Mouse (Mus musculus) left cerebral cortex, adult 8-10 months (tissue): ENCODE results near the gene Copg2. TPM values are rescaled to one million over a fixed set of nuclear protein-coding genes. Genes with fewer than 3 reads are reported as not detected.
"Not testable (repeated sequence)": the region's sequence is repeated elsewhere in the genome, so short reads cannot be mapped to it uniquely, and the experiment has no call there.

Experiments used
- DNase-seq, 2 experiments: peaks; one replicate each; pipeline ENCODE4 v3.0.0; 2022; ENCODE audit warnings: low spot score in 2 of 2
- total RNA-seq, 4 experiments: library from RNA; stranded (reverse); gene quantifications; 2 replicates each; pipeline ENCODE4 v1.2.4; 2022

Copg2 gene
- total RNA-seq, 4 experiments from 2014 or later, result 79.4 to 90.6 (median 88.0) TPM

DNA sequence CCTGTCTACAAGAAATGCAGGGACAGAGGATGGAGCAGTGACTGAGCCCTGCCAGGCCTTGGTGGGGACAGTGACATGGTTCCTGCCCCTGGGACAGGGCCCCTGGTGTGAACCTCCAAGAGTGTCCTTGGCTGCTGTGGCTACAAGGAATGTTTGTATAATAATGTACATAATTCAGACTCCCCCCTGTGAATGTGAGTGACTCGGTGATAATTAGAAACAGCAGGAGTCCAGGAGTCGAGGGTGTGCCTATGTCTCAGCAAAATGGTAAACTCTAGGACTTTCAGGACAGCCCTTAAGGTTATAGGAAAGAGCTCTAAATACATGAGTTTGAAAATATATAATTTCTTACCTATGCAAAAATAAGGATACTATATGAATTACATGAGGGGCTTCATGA lies 64.4 kb downstream of the Copg2 start:
- DNase-seq, result no peak

DNA sequence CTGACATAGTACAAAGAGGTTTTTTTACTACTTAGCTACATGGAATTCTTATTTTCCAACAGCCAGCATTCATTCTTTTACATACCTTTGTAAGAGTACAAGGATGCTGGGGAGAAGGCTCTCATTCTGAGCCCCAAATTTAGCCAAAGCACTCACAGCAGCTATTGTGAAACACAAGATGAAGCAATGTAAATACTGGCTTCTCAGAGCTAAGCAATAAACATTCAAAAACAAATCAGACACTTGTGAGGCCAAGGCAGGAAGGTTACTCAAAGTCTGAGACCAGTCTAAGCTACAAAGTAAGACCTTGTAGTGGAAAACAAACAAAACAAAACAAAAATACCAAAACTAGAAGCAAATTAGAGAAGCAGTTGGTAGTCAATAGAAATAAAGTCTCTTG lies 83.0 kb downstream of the Copg2 start:
- DNase-seq, result no peak

DNA sequence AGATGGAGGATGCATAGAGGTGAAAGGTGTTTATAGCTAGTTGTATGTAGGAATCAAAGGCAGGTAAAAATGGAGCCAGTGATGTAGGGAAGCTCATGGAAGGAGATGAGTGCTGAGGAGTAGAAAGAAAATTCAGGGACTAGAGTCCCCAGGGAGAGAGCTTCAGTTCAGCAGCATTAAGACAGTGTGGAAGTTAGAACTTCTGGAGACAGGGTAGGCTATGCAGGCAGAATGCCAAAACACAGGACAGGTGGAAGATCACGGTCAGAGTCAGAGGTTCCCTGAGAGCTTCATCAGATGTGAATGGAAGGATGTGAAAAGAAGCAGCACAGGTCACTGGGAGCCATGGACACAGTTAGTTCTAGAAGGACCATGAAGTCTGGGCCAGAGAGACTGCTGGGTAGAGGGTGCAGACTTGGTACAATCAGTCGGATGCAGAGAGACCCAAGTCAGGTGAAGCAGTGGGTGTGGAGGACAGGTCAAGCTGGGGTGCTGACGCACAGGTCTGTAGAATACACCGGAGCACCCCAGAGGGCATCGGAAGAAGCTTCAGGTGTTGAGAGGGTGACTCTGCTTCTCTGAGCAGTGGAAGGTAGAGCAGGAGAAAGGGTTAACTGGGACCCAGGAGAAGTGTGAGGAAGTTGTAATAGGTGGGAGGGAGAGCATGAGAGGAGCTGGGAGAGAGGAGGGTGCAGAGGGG lies 91.4 kb downstream of the Copg2 start:
- DNase-seq, result no peak

DNA sequence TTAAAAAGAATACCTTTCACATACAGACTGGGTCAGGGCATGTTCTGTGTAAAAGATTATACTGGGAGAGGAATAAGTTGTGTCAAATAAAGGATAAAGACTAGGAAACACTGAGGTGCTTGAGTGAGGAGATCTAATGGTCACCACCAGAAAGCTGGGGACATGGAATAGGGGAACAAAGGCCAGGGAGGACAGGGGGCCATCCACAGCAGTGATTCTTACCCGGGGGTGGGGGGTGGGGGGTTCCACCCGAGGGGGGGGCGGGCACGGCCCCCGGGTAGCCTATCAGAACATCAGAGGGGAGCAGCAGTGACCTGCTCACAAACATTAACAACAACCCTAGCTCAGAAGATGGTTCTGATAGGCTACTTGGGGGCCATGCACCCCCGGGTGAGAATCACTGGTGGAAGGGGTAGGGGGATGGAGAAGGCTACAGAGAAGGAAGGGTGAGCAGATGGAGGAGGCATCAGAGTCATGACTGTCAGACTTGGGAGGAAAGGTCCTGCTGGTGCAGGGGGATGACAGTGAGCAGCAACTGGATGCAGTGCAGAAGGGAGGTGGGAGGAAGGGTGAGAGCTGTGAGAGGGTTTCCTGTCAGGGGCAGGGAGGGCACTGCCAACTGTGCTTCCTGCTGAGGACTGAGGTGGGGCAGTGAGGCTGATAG lies 92.1 kb downstream of the Copg2 start:
- DNase-seq, result peak; percentile 31 to 43

DNA sequence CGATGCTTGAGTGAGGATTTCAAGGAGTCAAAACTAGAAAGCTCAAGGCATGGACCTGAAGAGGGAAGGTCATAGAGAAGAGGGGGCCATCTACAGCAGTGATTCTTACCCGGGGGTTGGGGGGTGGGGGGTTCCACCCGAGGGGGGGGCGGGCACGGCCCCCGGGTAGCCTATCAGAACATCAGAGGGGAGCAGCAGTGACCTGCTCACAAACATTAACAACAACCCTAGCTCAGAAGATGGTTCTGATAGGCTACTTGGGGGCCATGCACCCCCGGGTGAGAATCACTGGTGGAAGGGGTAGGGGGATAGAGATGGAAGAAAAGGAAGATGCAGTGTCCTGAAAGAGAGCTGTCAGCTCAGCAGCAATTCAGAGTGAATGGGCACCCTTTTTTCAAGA lies 93.7 kb downstream of the Copg2 start:
- not testable (repeated sequence) for DNase-seq

DNA sequence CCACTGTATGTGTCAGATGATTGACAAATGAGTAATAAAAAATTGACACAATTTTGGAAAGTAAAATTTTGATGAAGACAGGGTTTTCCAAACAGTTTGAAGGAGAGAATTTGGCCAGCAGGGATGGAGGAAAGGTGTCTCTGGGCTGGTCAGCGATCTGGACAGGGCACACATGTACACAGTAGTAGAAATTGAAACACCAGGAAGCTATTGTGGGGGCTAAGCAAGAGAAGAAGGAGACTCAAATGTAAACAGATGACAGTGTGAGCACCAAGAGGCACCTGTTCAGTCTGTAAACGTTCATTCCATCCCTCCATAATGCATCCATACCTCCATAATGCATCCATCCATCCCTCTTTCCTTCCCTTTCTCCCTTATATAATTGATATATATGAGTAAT lies 145.4 kb downstream of the Copg2 start:
- DNase-seq, result no peak

DNA sequence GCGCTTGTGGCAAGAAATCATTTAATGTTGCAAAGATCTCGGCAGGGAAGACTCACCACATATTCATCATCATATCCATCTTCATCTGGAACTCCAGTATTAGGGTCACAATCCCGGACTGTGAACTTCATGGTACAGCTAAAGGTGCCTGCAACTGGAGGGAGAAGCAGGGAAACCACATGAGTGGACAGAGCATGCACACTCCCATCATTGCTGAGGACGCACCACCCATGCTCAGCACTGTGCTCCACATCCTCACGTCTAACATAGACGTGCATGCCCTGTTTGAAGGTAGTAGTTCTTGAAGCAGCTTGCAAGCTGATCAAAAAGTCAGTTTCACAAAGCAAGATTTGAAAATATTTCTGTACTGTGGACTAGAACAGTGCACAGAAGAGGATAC lies 146.1 kb downstream of the Copg2 start:
- no peak for DNase-seq

DNA sequence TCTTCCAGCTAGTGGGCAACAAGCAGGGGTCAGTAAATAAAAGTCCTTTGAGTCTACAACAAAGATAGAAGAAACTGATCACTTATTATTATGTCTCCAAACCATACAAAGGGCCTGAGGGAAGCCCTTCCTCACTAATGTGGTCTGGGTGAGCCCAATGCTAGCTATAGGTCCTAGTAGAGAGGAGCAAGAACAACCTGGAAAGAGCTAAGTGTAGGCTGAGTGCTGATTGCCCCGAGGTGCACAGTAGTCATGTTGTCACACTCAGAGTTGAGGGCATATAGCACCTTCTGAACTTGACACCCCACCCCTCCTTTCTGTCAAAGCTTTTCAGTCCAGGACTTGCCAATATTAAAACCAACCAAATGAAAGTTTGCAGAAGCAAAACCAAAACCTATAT lies 146.7 kb downstream of the Copg2 start:
- DNase-seq, result no peak

DNA sequence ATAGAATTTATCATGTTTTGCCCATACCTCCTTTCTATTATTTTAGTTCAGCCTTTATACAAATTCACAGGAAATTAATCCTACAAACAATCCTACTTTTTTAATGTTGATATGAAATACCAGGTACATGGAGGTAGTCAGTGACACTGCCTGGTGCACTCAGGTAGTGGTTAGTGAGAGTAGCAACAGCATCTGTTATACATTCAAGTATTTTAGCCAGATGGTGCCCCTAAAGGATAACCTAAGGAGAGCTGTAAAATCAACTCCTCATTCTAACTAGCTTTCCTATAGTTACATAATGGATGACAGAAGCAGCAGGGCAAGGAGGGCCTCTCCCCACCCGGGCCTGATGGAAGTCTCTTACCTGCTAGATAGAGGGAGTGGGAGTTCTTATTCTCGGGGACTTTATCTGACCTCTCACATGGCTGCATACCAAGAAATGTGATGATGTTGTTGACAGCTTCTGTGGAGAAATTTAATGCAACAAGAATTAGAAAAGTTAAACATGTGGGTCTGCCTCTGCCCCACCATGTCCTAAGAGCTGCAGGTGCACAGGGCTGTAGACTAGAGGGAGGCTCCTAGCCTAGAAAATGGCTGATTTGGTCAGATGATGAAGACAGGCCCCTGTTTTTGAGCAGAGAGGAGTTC lies 147.4 kb downstream of the Copg2 start:
- DNase-seq, result no peak

DNA sequence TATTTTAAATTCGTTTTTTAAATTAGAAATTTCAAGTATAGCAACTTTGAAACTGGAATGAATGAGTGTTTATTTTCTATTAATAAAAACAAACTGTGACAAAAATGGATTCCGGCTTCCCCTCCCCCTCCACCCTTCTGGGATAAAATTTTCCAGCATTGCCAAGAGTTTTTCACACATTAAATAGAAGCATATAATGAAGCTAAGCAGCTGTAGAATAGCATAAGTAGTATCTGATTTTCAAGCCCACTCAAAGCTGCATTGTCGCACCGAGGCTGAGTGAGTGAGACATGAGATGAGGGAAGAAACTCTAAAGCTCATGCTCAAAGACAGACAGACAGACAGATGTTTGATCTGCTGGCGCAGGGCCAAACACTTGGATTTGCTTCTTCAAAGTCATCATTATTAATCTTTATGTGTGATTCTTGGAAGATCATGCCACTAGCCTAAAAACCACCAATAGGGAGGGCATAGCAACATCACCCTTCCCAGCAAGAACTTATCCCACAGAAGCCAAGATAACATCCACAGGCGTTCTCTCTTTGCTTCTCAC lies 148.2 kb downstream of the Copg2 start:
- DNase-seq, result no peak

DNA sequence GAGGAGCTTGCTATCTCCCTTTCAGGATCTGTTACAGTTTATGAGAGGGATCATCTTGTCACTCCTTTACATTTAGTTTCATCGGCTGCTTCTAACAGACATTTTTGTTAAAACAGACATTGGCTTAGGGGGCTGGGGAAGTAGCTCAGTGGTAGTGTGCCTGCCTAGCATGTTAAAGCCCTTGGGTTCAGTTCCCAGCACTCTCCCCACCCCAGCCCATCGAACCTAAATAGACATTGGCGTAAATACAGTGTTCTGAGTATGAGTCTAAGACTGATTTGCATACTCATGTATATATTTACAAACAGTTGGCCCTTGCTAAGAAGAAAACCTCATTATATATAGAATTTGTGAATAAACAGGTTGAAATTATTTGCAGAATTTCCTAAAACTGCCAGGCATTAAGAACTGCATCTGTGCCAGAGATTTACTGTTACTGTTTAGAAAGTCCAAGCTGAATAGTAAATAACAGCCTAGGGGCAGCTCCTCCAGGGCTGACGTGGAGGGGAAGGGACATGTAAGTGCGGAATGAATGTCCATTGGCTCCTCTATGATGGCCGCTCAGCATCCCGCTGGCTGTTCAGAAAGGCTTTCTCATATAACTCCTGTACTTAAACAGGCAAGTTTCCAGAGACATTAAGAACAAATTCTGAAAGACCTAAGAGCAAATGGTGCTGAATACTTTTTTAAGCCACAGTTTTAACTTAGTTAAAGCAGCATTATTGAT lies 148.8 kb downstream of the Copg2 start:
- DNase-seq, result no peak

DNA sequence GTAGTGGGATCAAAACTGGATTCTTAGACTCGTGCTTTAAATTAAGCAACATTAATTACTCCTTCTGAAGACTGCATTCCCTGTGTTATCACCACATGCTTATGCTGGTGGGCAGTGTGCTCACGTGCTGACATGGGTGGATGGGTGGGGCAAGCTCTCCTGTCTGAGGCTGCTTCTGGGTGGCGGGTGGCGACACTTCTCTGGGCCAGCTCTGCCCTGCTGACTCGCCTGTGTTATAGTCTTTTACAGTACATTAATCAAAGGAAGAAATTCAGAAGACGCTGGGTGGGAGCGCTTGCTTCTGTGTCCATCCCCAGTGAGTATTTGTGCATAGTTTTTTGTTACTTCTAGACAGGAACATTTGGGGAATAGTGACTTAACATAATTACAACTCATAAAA lies 151.0 kb downstream of the Copg2 start:
- DNase-seq, result no peak

DNA sequence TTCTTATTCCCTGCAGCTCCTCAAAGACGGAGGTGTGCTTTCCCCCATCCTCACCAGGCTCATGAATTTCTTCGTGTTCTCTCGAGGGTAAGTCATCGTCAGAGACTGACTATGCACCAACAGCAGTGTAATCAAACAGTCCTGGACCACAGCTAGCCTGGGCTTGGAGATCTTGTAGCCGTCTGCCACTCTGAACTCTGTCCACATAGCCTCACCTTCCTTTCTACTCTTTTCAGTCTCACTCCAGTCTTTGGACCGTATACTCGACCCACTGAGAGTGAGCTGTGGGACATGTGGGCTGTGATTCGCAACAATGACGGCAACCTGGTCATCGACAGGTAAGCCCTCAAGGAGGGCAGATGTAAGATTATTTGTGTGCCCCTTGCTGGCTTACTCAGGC lies 151.7 kb downstream of the Copg2 start:
- DNase-seq, result no peak

DNA sequence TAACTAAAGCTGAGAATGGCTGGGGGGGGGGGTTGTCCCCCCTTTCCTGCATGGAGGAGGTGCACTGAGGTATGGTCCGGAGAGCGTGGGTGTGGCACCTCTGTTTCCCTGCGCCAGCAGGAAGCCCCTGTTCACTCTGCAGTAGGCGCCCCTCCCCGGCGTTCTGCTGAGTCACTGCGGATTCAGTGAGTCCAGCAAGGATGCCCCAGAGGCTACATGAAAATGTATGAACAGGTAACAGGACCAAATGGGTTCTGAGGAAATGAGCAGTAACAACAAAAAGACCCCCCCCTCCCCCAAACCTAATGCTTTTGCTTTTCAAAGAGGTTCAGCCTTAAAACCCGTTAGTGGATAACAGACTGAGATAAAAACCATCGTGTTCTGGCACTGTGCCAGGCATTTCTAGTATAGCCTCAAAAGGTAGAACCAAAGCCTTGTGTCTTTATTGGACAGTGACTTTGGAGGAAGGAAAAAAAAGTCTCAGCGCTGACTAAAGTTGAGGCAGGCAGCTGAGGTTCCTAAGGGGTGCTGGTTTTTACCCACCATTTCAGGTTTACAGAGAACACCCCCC lies 157.3 kb downstream of the Copg2 start:
- DNase-seq, result no peak

DNA sequence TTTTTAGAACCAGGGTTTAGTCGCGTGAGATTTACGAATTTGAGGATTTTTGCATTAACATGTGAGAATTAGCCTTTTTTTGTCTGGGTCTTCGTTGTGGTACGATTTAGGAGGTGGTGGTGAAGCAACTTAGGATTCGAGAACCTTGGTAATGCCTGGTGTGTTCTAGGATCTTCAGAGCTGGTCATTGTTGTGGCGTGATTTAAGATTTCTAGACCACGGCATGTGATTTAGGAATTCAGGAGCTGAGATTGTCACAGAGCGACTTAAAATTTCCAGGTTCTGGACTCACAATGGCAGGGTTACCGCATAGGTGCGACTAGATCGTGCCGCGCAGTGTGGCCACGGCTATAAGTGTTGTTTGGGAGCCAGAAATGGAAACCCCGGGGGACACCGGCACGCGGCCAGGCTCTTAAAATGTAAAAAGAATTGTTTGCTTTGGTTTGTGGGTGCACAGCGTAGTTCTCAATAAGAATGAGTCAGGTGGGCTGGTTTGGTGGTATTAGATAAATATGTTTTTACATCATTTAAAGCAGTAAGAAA lies 158.1 kb downstream of the Copg2 start:
- no peak for DNase-seq

DNA sequence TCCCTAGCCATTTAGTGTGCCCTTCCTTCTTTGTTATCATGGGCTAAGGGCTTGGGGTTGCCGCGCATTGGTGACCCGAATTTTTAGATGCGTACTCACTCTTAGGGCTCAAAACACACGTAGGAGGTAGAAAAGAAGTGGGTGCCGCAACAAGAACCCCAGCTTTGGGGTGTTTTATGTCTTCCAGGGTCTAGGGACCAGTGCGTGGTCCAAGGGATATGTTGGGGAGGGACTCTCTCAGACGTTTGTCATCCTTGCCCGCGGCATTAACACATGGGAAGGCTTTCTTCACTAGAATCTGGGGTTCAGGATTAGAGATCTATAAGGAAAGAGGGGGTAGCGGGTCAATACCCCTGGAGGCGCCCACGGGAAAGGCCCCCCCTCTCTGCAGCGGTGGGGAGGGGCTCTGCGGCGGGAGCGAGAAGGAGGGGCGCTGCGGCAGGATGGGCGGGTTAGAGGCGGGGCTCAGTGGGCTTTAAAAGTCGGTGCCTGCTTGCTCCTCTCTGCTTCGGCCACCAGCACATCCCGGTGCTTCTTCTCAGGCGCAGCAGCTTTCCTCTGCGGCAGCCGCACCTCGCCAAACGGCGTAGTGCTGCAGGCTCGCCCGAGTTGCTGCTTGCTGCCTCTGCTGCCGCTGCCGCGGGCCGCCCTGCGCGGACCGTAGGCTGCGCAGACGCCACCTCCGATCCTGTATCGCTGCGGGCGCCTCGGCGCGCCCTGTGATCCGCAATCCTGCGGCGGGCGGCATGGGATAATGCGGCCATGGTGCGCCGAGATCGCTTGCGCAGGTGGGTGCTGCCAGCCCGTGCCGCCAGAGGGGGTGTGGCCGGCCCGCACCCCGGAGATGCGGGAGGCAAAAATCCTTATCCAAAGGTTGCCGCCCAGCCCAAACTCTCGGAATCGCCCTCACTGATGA lies 158.8 kb downstream of the Copg2 start:
- DNase-seq, result peak in 1 of 2 experiments; percentile 66

DNA sequence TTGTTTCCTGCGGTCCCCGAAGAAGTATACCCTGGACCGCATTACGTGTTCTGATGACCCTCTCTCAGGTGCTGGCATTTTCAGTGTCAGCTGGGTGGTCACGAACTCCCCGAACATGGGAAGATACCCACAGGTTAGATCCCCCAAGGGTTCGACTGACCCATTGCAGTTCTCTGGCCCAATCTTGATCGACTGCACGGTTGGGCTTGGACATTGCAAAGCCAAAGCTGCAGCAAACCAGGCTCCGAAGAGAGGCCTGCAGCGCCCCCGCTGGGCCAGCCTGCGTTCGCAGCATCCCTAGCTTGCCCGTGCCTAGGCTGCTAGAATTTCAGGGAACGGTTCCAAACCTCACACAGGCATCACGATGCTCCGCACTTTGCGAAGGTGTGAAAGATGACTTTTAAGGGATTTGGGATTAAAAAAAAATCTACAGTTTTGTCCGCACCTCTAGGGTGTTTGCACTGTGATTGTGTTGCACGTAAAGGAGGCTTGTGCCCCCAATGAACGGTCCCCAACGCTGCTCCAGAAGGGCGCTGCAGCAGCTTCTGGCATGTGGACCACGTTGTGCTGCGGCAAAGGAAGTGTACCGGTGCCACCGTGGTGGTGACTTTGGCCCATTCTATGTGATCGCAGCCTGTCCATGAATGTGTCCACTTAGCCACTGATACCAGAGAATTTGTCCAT lies 159.6 kb downstream of the Copg2 start:
- peak; percentile 56 to 62 for DNase-seq

DNA sequence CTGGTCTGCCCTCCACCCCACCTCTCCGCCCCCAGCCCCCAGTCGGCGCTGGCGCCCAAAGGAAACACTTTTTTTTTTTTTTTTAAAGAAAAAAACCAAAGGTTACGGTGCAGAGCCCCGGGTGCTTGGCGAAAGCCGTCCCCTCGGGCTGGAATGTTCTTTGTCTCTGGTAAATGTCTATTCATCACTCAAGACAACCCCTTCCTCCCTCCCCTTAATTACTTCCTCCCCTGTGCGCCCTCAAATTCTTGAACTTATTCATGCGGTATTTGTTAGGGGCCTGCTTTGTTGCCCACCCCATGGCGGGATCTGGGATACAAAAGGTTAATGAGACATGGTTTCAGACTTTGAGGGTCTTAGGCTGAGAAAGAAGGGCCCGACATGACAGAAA lies 160.2 kb downstream of the Copg2 start:
- DNase-seq, result no peak

DNA sequence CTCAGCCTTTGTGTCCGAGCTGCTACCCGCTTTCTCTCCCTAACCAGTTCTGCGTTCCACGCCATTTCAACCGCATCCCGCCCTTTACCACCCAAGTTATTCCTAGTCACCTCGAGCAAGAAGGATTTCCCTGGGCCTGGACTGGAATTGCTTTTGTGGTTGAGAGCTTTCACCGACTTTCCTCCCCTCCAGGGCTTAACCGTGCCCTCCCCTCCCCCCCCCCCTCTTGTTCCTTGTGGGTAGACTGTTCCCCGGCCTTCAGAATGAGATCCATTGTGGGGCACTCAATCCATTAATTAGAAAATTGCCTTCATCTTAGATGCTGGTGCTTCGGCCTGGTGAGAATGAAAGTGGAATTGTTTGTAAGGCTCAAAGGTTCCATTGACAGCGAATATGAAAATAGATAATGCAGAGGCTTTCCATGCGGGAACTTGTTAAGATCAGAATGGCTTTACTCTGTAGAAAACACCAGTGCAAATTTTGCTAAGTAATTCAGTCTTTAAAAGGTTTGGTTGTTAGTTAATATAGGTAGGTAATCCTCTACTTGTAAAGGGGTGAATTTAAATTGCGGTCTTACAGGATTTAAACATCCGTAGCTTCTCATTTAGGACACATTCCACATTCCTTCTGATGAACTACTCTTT lies 160.7 kb downstream of the Copg2 start:
- no peak for DNase-seq
